Mouse (Mus musculus) neutrophil, adult 59 days (primary cell): ENCODE measurements around the gene Sspn. TPM values are rescaled to one million over a fixed set of nuclear protein-coding genes. Genes with fewer than 3 reads are reported as not detected.

Experiments used
- total RNA-seq, 2 experiments: library from RNA; stranded (reverse); gene quantifications; 1 replicate in 1 of 2; 2 replicates in 1 of 2; pipeline ENCODE4 v1.2.4; 2023

Gene Sspn
- total RNA-seq = under 1 TPM in 1 of 2 experiments, not detected in 1; 0.11 TPM

GRCm38 (mm10) chr6:145931341-145931740, at the start of gene Sspn:
Sspn (plus strand) TSS chr6:145931641.

Other genes with a start within 250 kb of the Sspn start
- gene Rassf8, start 184.9 kb upstream of the Sspn start, total RNA-seq = 10 to 100 TPM in 1 of 2 experiments, 1 to 10 TPM in 1; 8.4 to 10.5 TPM
- under 1 TPM; 0.38 to 0.75 TPM for gene Bhlhe41, start 66.1 kb upstream of the Sspn start, total RNA-seq